Mouse (Mus musculus) limb, embryonic 11.5 days (tissue): ENCODE results near the gene Sfxn4. TPM values are rescaled to one million over a fixed set of nuclear protein-coding genes. Genes with fewer than 3 reads are reported as not detected.

Source experiments
- ATAC-seq: fragments of 200-750 bp; cut with Nextera tagmentation; 2 replicates; pipeline ENCODE4 v1.8.0; 2017; ENCODE audit warnings: low read depth; ENCODE audit not compliant: insufficient number of reproducible peaks, low FRiP score, low TSS enrichment
- DNase-seq: peaks from one replicate; pipeline ENCODE4 v3.0.0-alpha.2; 2015; ENCODE audit warnings: low spot score
- H3K27ac ChIP-seq: fragments of 300-500 bp; sonication (generic); replicated peaks from 2 replicates; pipeline ENCODE4 v1.5.1; 2014; ENCODE audit warnings: low read depth, mild to moderate bottlenecking, low read length
- H3K27me3 ChIP-seq: fragments of 300-500 bp; sonication (generic); 2 replicates; pipeline ENCODE4 v1.6.1; 2014; ENCODE audit warnings: mild to moderate bottlenecking, low read length, mixed read lengths; ENCODE audit not compliant: control insufficient read depth, insufficient read depth
- H3K36me3 ChIP-seq: fragments of 300-500 bp; sonication (generic); 2 replicates; pipeline ENCODE4 v1.6.1; 2014; ENCODE audit warnings: mild to moderate bottlenecking, low read length, moderate library complexity, mixed read lengths; ENCODE audit not compliant: control insufficient read depth, insufficient read depth
- H3K4me1 ChIP-seq: fragments of 300-500 bp; sonication (generic); 2 replicates; pipeline ENCODE4 v1.6.1; 2014; ENCODE audit warnings: low read length, mixed read lengths; ENCODE audit not compliant: control insufficient read depth, insufficient read depth
- H3K4me2 ChIP-seq: fragments of 300-500 bp; sonication (generic); 2 replicates; pipeline ENCODE4 v1.6.1; 2014; ENCODE audit warnings: low read depth, mild to moderate bottlenecking, moderate library complexity; ENCODE audit not compliant: severe bottlenecking
- H3K4me3 ChIP-seq: fragments of 300-500 bp; sonication (generic); 2 replicates; pipeline ENCODE4 v1.5.1; 2014; ENCODE audit warnings: low read depth, low read length
- H3K9ac ChIP-seq: fragments of 300-500 bp; sonication (generic); 2 replicates; pipeline ENCODE4 v1.6.1; 2014; ENCODE audit warnings: mild to moderate bottlenecking, low read length
- H3K9me3 ChIP-seq: fragments of 300-500 bp; sonication (generic); 2 replicates; pipeline ENCODE4 v1.6.1; 2016; ENCODE audit warnings: low read length; ENCODE audit not compliant: control insufficient read depth
- WGBS: fragments of 180-500 bp; shearing (Covaris S2); extraction: QIAGEN DNeasy Blood & Tissue Kit; methylation state at CpG from one replicate; pipeline ENCODE4 v1.1.7; 2014; 5-methylcytosine and 5-hydroxymethylcytosine counted together
- polyA plus RNA-seq: library from polyadenylated mRNA; unstranded; fragments of >200 nt; fragmentation: Nextera tagmentation; extraction: Ambion mirVana; gene quantifications from 2 replicates; pipeline ENCODE4 v1.2.1, GENCODE M21; 2014

The Sfxn4 gene
- 13.9 and 14.4 TPM in 2 replicates for polyA plus RNA-seq

DNA sequence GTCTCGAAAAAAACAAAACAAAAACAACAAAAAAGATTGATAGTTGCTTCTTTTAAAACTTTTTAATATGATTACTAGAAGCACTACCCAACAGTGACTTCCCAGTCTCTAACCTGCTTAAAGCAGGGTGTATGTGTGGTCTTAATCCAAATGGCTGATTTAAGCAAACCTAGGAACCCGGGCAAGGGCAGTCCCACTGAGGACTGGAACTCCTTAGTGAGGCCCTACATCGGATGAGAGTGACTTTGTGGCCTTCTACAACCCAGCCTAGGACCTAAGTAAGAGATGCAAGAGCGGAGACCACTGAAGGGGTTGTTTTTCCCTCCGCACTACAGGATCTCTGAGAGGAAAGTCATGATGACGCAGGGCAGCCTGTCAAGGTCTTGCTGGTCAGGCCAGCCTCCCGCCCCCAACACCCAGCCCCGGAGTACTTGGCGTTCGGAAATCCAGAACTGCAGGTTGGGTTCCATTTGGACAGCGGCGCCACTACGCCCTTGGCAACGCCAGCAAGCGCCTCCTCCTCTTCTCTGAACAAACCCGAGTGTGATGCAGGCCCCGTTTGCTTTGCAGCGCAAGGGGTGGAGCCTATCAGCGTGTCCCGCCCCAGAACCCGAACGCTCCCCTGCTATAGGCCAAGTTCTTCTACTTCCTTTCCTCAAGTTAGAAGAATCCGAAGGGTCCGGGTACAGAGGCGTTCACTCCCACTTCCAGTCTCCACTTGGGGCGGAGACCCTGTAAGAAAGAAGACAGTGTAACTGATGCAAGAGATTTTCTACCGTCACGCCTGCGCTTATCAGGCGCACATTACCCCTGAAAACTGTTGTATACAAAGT lies at the start of gene Sfxn4:
Gene Sfxn4 (minus strand): TSS at position 612 of the 833 bp plus-strand sequence.
- H3K27ac ChIP-seq, result no peak within 1 kb of the TSS
- 5% methylated on average over 30 of the region's 30 CpGs for WGBS

DNA sequence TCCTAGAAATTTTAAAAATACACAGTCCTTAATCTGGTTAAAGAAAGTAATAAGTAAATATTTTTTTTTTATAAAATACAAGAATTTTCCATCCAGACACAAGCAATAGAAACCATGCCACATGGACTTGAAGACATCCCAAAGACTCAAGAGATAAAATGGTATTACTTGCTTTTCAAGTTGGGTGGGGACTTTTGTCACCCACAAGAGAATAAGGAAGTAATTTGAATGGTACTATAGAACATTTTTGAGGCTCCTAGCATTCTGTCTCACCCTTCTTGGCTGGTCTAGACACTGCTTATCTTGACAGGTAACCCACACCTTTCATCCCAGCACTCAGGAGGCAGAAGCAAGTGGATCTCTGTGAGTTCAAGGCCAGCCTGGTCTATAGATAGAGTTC lies 49.0 kb upstream of the Sfxn4 start:
- Histone ChIP-seq H3K9ac (no peak overlapping the region), H3K36me3 (no peaks in the 10 kb centered on the region), H3K9me3 (no peaks in the 10 kb centered on the region), H3K4me1 (no peaks in the 10 kb centered on the region), H3K4me3 (no peak overlapping the region), H3K4me2 (no peak overlapping the region), H3K27ac (no peak overlapping the region), H3K27me3 (no peaks in the 10 kb centered on the region)
- ATAC-seq, result no peak
- DNase-seq, result no peak

More for the DNA sequence above, at the start of gene Sfxn4:
- Histone ChIP-seq H3K9ac (peak within 1 kb of the TSS; percentile 64), H3K4me1 (no peaks in the 10 kb centered on the region), H3K4me2 (peak within 1 kb of the TSS; percentile 45), H3K9me3 (no peaks in the 10 kb centered on the region), H3K4me3 (peak within 1 kb of the TSS; percentile 42), H3K27me3 (no peaks in the 10 kb centered on the region), H3K36me3 (no peaks in the 10 kb centered on the region)
- DNase-seq, result peak; percentile 90
- peak; percentile 98 for ATAC-seq

DNA sequence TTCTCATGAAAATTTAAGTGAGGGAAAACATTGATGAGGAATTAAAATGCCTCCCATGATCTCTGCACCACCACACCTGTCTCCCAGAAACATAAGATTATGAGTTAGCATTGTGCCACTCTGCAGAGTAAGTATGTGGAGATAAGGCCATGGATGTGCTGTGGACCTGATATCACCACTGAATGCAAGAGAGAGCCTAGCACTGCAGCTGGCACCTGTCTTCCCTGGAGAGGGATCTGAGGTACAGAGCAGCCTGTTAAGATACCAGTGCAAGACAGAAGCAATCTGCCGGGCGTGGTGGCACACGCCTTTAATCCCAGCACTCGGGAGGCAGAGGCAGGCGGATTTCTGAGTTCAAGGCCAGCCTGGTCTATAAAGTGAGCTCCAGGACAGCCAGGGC lies 44.2 kb upstream of the Sfxn4 start:
- ATAC-seq (no peak), DNase-seq (no peak)
- no peaks in the 10 kb centered on the region for H3K4me1 ChIP-seq
- H3K36me3 ChIP-seq, result no peaks in the 10 kb centered on the region
- H3K27ac ChIP-seq, result no peak overlapping the region
- WGBS, result 94% methylated on average over 5 of the region's 5 CpGs
- H3K9me3 ChIP-seq, result no peaks in the 10 kb centered on the region
- no peak overlapping the region for H3K4me2 ChIP-seq
- no peak overlapping the region for H3K4me3 ChIP-seq
- H3K9ac ChIP-seq, result no peak overlapping the region
- no peaks in the 10 kb centered on the region for H3K27me3 ChIP-seq

DNA sequence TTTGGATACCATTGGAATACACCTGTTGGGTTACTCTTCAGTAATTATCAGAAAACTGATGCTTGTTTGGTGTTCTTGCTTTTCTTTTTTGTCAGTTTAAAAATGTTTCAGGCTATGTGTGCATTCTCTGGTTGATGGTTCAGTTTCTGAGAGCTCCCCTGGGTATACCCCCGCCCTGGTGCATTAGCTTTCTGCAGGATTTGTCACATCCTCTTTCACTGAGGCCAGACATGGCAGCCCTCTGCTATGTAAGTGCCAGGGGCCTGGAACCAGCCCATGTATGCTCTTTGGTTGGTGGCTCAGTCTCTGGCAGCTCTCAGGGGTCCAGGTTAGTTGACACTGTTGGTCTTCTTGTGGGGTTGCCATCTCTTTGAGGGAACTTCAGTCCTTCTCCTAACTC lies 42.7 kb upstream of the Sfxn4 start:
- ATAC-seq, result no peak
- Histone ChIP-seq H3K36me3 (no peaks in the 10 kb centered on the region), H3K27ac (no peak overlapping the region), H3K9ac (no peak overlapping the region), H3K4me1 (no peaks in the 10 kb centered on the region), H3K27me3 (no peaks in the 10 kb centered on the region), H3K4me3 (no peak overlapping the region), H3K9me3 (no peaks in the 10 kb centered on the region), H3K4me2 (no peak overlapping the region)
- 91% methylated on average over 1 of the region's 1 CpGs for WGBS
- no peak for DNase-seq

DNA sequence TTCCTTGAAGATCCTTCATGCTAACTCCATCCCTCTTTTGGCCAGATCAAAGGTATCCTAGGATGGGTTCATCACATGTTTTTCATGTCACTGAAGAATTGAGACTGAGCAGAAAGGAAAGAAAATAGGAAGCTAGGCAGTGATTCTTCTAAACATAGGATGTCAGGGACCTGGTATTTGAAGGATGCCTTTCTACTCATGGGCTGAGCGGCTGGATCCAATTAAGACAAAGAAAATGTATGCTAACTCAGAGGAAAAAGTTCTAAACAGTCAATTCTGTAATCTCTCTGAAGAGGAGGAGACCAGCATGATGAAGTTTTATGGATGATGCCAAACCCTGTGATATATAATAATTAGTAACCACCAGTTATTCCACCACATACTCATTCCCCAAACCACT lies 41.9 kb upstream of the Sfxn4 start:
- WGBS, result 84% methylated on average over 1 of the region's 1 CpGs
- Histone ChIP-seq H3K4me1 (no peaks in the 10 kb centered on the region), H3K36me3 (no peaks in the 10 kb centered on the region), H3K27me3 (no peaks in the 10 kb centered on the region), H3K9me3 (no peaks in the 10 kb centered on the region), H3K4me3 (no peak overlapping the region), H3K4me2 (no peak overlapping the region), H3K9ac (no peak overlapping the region), H3K27ac (no peak overlapping the region)
- ATAC-seq, result no peak
- DNase-seq, result no peak

DNA sequence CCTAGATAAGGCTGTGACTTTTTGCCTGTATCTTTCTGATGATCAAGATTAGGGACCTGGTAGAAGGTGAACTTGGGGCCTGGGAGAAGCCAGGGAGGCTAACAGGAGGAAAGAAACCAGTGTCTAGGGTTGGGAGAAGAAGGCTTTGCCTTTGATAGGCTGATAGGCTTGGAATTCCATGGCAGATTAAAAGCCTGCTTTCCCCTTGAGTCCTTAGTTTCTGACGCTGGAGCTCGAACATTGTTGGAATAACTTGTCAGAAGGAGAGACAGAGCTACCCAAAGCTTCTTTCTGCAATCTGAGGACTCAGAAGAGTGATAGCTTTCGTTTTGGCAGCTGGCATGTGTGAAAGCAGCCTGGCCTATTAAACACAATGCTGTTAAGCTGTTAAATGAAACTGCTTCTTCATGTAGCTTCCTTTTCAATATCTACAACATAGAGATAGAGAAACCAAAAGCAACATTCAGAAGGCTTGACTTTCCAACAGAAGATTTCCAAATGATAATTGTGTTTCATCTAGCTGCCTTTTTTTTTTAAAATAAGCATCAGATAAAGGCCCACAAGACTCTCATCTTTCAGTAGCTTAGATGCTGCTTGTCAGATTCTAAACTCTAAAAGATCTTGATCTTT lies 34.1 kb upstream of the Sfxn4 start:
- no peak overlapping the region for H3K9ac ChIP-seq
- H3K9me3 ChIP-seq, result no peaks in the 10 kb centered on the region
- no peak for DNase-seq
- no peak overlapping the region for H3K27ac ChIP-seq
- H3K36me3 ChIP-seq, result no peaks in the 10 kb centered on the region
- 0 out of 2 replicates have a peak, but pooled peaks cover 3% of the 10 kb centered on the region for H3K4me1 ChIP-seq
- 52% methylated on average over 3 of the region's 3 CpGs for WGBS
- no peaks in the 10 kb centered on the region for H3K27me3 ChIP-seq
- ATAC-seq, result no peak
- no peak overlapping the region for H3K4me3 ChIP-seq
- no peak overlapping the region for H3K4me2 ChIP-seq

DNA sequence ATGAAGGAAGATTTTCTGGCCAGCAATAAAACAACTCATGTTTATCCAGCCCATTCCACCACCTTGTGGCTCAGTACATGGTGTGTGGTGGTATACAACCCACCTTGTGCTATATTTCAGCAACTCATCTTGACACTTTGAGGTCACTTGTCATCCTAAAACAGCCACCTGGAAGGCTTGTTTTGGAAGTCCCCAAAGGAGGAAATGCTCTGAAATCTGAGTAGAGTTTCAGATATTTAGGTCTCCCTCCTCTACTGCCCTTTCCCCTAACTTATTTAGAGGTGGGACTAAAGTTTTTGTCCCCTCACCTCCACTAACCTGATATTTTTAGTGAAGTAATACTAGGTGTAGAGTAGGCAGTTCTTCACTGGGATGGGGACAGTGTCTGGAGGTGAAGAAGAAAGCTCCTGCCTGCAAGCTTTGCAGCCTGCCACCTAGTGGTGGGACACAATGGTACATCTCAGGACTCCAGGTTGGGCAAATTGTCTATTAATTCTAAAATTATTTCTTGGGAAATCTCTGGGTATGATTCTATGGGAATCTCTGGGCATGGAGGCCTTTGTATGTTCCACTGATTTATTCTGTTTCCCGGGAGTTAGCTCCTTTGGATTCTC lies 30.8 kb upstream of the Sfxn4 start:
- peaks cover 7% of the 10 kb centered on the region; the same call in 1 of the 2 replicates for H3K4me1 ChIP-seq
- DNase-seq, result peak; percentile 71
- no peaks in the 10 kb centered on the region for H3K36me3 ChIP-seq
- no peak overlapping the region for H3K27ac ChIP-seq
- H3K27me3 ChIP-seq, result no peaks in the 10 kb centered on the region
- no peaks in the 10 kb centered on the region for H3K9me3 ChIP-seq
- H3K4me3 ChIP-seq, result no peak overlapping the region
- no peak for ATAC-seq
- 50% methylated on average over 1 of the region's 1 CpGs for WGBS
- no peak overlapping the region for H3K9ac ChIP-seq
- no peak overlapping the region; the same call in 1 of the 2 replicates for H3K4me2 ChIP-seq

DNA sequence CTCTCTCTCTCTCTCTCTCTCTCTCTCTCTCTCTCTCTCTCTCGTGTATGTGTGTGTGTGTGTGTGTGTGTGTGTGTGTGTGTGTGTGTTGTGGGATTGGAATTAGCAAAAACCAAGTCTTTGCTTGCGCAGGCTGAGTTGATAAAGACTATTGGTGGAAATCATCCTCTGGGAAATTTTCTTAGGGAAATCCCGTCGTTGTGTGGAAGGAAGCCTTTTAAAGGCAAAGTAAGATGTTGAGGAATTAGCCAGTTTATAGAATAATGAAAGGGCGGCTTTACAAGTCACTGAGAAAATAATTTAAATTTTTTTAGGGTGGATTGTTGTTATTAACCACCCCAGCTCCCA lies 29.8 kb upstream of the Sfxn4 start:
- no peaks in the 10 kb centered on the region for H3K36me3 ChIP-seq
- DNase-seq, result no peak
- H3K4me2 ChIP-seq, result peak overlapping the region; percentile 48
- WGBS, result 19% methylated on average over 4 of the region's 5 CpGs
- peaks cover 7% of the 10 kb centered on the region; the same call in 1 of the 2 replicates for H3K4me1 ChIP-seq
- no peak for ATAC-seq
- no peak overlapping the region for H3K27ac ChIP-seq
- no peaks in the 10 kb centered on the region for H3K9me3 ChIP-seq
- H3K9ac ChIP-seq, result no peak overlapping the region
- no peaks in the 10 kb centered on the region for H3K27me3 ChIP-seq
- peak overlapping the region; percentile 81 for H3K4me3 ChIP-seq
